In the genomic region with DNA sequence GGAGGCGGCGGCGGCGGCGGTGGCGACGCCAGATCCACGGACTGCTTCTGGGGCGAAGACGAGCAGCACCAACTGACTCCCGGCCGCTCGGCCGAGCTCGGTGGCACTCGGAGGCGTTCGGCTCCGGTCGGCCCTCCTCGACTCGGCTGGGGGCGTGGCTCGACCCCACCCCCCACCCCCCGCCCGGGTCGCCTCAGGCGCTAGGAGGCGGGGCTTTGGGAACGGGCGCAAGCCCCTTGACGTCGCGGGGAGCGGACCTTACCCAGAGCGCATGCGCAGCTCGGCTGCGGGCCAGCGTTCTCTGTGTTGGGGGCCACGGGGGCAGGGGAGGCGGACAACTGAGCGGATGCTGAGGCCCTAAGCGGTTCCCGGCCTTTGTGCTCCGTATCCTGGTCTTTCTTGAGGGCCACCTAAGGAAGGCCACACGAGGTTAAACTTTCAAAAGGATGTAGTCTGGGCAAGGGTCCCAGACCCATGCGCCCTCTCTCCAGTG, we compare ENCODE assay signal across 8 mouse cellular contexts. TPM values are rescaled to one million over a fixed set of nuclear protein-coding genes. Genes with fewer than 3 reads are reported as not detected.
DNase-seq lines count a peak whose midpoint lies in the region; ATAC-seq lines count a peak whose summit lies in the region.

A gene (minus strand): TSS at position 109 of the 493 bp plus-strand sequence.

- peak within 1 kb of the TSS; percentile 79 for H3K4me3 ChIP-seq in hindbrain, embryonic 15.5 days

- no peaks in the 10 kb centered on the region for H3K27me3 ChIP-seq in hindbrain, embryonic 15.5 days

- no peaks in the 10 kb centered on the region for H3K36me3 ChIP-seq in hindbrain, embryonic 15.5 days

- under 1% methylated on average over 40 of the region's 48 CpGs for WGBS in hindbrain, embryonic 15.5 days

- peak within 1 kb of the TSS; percentile 98 for H3K27ac ChIP-seq in hindbrain, embryonic 15.5 days (replicated peaks)

- DNase-seq in cerebellum, postnatal 4 days (ENCODE audit: low spot score in 2 of 2), result peak; percentile 88 to 94
- peak; percentile 94 for DNase-seq in gastrocnemius, adult 18-20 months (ENCODE audit: low spot score)
- peak; percentile 79 to 90 for DNase-seq in left cerebral cortex, adult 18-20 months (ENCODE audit: low spot score in 2 of 2)
- DNase-seq in lung, postnatal 4 days, result peak; percentile 94 to 97
- DNase-seq in retina, postnatal 7 days (ENCODE audit: low read depth, low spot score), result peak; percentile 95
- peak; percentile 84 for DNase-seq in urinary bladder, adult 2 months (ENCODE audit: low spot score)

- H3K4me2 ChIP-seq in hindbrain, embryonic 15.5 days, result peak within 1 kb of the TSS; percentile 73

- H3K9ac ChIP-seq in hindbrain, embryonic 15.5 days, result peak within 1 kb of the TSS; percentile 98

- H3K4me1 ChIP-seq in hindbrain, embryonic 15.5 days (replicated peaks), result peaks cover 17% of the 10 kb centered on the region

- no peaks in the 10 kb centered on the region for H3K9me3 ChIP-seq in hindbrain, embryonic 15.5 days

- ATAC-seq in activated CD4-positive, CD25-positive, alpha-beta regulatory T cell, adult 4 months, result peak; percentile 85
- ATAC-seq in hindbrain, embryonic 15.5 days (ENCODE audit: low FRiP score, low read depth), result peak; percentile 98

RNA-seq across cellular contexts. Expression of the gene that starts here (rescaled TPM):
- polyA plus RNA-seq in activated CD4-positive, CD25-positive, alpha-beta regulatory T cell, adult 4 months (2017; shearing (Covaris generic)), result 1 to 10 TPM; 6.4 to 7.4 TPM
- total RNA-seq in gastrocnemius, adult 18-20 months (2021), result 10 to 100 TPM; 21.0 to 24.3 TPM
- polyA plus RNA-seq in hindbrain, embryonic 15.5 days (2015; fragmentation: Nextera tagmentation; extraction: Ambion mirVana), result 20.6 and 22.5 TPM in 2 replicates
- 10 to 100 TPM; 64.4 to 70.2 TPM for total RNA-seq in left cerebral cortex, adult 18-20 months (2021)
- polyA plus RNA-seq in urinary bladder, adult 2 months (2012; rRNA removed), result 5.7 and 10.5 TPM in 2 replicates

Comparison
In these comparisons a context has a peak if more than half of its experiments do, and no peak if none do; other contexts are left out.
1. Peak in every context shown above with its lines: DNase-seq, ATAC-seq, H3K4me3 ChIP-seq and H3K27ac ChIP-seq.